Mouse (Mus musculus): ENCODE results near the gene Rcbtb2.

DNA sequence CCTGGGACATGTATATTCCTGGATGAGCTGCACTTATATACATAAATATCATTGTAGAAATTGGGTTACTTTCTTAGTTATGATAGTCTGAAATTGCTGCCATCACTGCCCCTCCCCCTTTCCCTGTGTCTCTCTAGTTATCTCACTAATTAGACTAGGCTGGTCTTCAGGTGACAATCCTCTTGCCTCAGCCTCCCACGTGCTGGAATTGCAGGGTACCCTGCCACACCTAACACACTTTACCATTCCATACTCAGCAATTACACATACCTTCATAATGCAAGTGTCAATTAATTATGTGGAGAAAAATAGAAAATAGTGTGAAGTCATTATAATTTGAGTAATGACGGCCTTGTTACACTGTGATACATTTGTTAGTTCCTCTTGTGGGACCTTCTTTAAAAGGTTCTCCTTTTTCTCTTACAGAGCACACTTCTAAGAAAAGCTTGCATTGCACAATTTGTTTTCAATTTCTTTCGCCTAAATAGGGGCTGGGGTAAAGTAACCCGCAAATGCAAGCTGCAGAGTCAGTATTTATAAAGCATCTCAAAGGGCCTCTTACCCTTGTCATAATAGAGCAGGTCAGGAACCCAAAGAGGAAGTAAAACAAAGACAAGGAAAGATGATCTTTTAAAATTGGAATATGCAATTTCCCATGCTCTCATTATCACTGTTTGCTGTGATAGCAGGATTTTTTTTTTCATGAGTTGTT, 470 bp upstream of the Rcbtb2 start:
- TF ChIP-seq CTCF (IDR thresholded peaks at IDR 0.05; ENCODE audit: low read depth) (no peak), EP300 (IDR thresholded peaks at IDR 0.05; ENCODE audit: low read depth) (no peak)

Measured in heart, postnatal 0 days (tissue).